Mouse (Mus musculus) hindlimb bud, embryonic 11.5 days (tissue): Measurements from ENCODE around the gene Lyrm9.
A peak's percentile ranks its signal among the peaks of the same experiment; 100 is the strongest.

ENCODE experiments used
- DNase-seq: peaks from one replicate; pipeline ENCODE4 v3.0.0-alpha.2; 2012; ENCODE audit warnings: low read depth, low spot score; ENCODE audit errors: extremely low spot score

Gene Lyrm9

GRCm38 (mm10) chr11:78826442-78827013 is at the start of gene Lyrm9:
Lyrm9 (plus strand) TSS chr11:78826584.
- DNase-seq: peak; percentile 50

GRCm38 (mm10) chr11:78777851-78778680 is 48.3 kb upstream of the Lyrm9 start:
- no peak for DNase-seq

- no peak for DNase-seq
Observed at GRCm38 (mm10) chr11:78780002-78780401, 46.4 kb upstream of the Lyrm9 start.

GRCm38 (mm10) chr11:78780571-78780970 is 45.8 kb upstream of the Lyrm9 start:
- no peak for DNase-seq

- no peak for DNase-seq
Observed at GRCm38 (mm10) chr11:78782326-78782725, 44.1 kb upstream of the Lyrm9 start.

GRCm38 (mm10) chr11:78782791-78783347 is 43.5 kb upstream of the Lyrm9 start:
- no peak for DNase-seq

GRCm38 (mm10) chr11:78786013-78786431 is 40.4 kb upstream of the Lyrm9 start:
- no peak for DNase-seq

- DNase-seq: no peak
Observed at GRCm38 (mm10) chr11:78789370-78790060, 36.9 kb upstream of the Lyrm9 start.

- no peak for DNase-seq
Observed at GRCm38 (mm10) chr11:78791582-78791981, 34.8 kb upstream of the Lyrm9 start.

GRCm38 (mm10) chr11:78792055-78792454 is 34.3 kb upstream of the Lyrm9 start:
- no peak for DNase-seq

- no peak for DNase-seq
Observed at GRCm38 (mm10) chr11:78792465-78792864, 33.9 kb upstream of the Lyrm9 start.

- no peak for DNase-seq
Observed at GRCm38 (mm10) chr11:78793116-78793515, 33.3 kb upstream of the Lyrm9 start.

GRCm38 (mm10) chr11:78796072-78796729 is 30.2 kb upstream of the Lyrm9 start:
- DNase-seq: no peak

GRCm38 (mm10) chr11:78801094-78801493 is 25.3 kb upstream of the Lyrm9 start:
- no peak for DNase-seq

- DNase-seq: no peak
Observed at GRCm38 (mm10) chr11:78803587-78804316, 22.6 kb upstream of the Lyrm9 start.

GRCm38 (mm10) chr11:78804551-78804950 is 21.8 kb upstream of the Lyrm9 start:
- DNase-seq: no peak

- DNase-seq: no peak
Observed at GRCm38 (mm10) chr11:78805198-78805597, 21.2 kb upstream of the Lyrm9 start.

- DNase-seq: no peak
Observed at GRCm38 (mm10) chr11:78805691-78806137, 20.7 kb upstream of the Lyrm9 start.

GRCm38 (mm10) chr11:78807341-78808108 is 18.9 kb upstream of the Lyrm9 start:
- no peak for DNase-seq

GRCm38 (mm10) chr11:78809398-78809797 is 17.0 kb upstream of the Lyrm9 start:
- no peak for DNase-seq
